Comparison of ENCODE assay signal across 8 mouse cellular contexts in the genomic region with DNA sequence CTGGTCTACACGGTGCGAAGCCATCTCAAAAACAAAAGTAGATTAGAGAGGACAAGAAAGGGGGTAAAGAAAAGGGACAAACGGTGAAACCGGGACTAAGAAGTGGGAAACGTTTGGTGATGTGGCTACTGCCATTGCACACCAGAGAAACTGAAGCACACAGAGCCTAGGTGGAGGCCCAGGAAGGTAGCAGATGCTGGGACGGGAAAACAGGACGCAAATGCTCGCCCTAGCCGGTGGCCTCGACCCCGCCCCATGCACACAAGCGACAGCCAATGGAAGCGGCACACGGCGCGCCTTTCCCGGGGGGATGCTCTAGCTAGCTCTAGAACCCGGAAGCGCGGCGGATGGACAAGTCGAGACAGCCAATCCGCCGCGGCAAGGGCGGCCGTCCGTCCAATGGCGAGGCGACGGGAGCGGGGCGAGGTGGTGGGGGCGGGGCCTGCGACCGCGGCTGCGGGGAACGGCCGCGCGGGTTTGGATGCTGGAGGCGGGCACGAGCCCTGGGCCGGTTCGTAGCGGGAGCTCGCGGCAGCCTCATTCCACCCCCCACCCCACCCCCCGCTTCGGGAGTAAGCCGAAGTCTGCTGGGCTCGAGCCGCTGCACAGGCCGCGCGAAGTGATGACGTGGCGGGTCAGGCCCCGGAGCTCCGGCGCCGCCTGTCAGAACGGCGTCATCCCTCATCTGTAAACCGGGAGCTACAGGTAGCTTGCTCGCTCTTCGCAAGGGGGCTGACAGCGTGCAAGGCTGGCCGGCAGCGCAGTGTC. TPM values are rescaled to one million over a fixed set of nuclear protein-coding genes. Genes with fewer than 3 reads are reported as not detected.
A peak's percentile ranks its signal among the peaks of the same experiment; 100 is the strongest.
DNase-seq lines count a peak whose midpoint lies in the region; ATAC-seq and TF ChIP-seq lines count a peak whose summit lies in the region.

TSS of gene Ficd (plus strand) at position 459 of the 768 bp plus-strand sequence.

- peaks cover 26% of the 10 kb centered on the region for H3K4me1 ChIP-seq in embryonic facial prominence, embryonic 13.5 days
- peaks cover 4% of the 10 kb centered on the region; the same call in 1 of the 2 replicates for H3K4me1 ChIP-seq in kidney, adult 2 months (ENCODE audit: control insufficient read depth, insufficient read depth, low read length)
- peaks cover 19% of the 10 kb centered on the region for H3K4me1 ChIP-seq in limb, embryonic 12.5 days (replicated peaks)
- H3K4me1 ChIP-seq in midbrain, embryonic 15.5 days, result peaks cover 31% of the 10 kb centered on the region
- peaks cover 4% of the 10 kb centered on the region; the same call in 1 of the 2 replicates for H3K4me1 ChIP-seq in spleen, adult 2 months (ENCODE audit: control insufficient read depth, insufficient read depth, insufficient read length)

- WGBS in embryonic facial prominence, embryonic 13.5 days, result under 1% methylated on average over 70 of the region's 71 CpGs
- WGBS in kidney, adult 2 months, result under 1% methylated on average over 71 of the region's 71 CpGs
- 1% methylated on average over 71 of the region's 71 CpGs for WGBS in limb, embryonic 12.5 days
- under 1% methylated on average over 71 of the region's 71 CpGs for WGBS in midbrain, embryonic 15.5 days
- 1% methylated on average over 60 of the region's 71 CpGs for WGBS in spleen, adult 2 months

- peaks cover 29% of the 10 kb centered on the region for H3K36me3 ChIP-seq in embryonic facial prominence, embryonic 13.5 days
- H3K36me3 ChIP-seq in kidney, adult 2 months (ENCODE audit: control insufficient read depth, insufficient read depth, low read length), result no peaks in the 10 kb centered on the region
- peaks cover 34% of the 10 kb centered on the region for H3K36me3 ChIP-seq in limb, embryonic 12.5 days
- peaks cover 19% of the 10 kb centered on the region; the same call in 1 of the 2 replicates for H3K36me3 ChIP-seq in midbrain, embryonic 15.5 days (replicated peaks)
- H3K36me3 ChIP-seq in spleen, adult 2 months (ENCODE audit: control insufficient read depth, insufficient read depth, low read length), result peaks cover 18% of the 10 kb centered on the region

- H3K4me3 ChIP-seq in embryonic facial prominence, embryonic 13.5 days, result peak within 1 kb of the TSS; percentile 67
- H3K4me3 ChIP-seq in kidney, adult 2 months (ENCODE audit: insufficient read depth, low read depth, low read length), result peak within 1 kb of the TSS; percentile 77
- peak within 1 kb of the TSS; percentile 63 for H3K4me3 ChIP-seq in limb, embryonic 12.5 days (replicated peaks)
- peak within 1 kb of the TSS; percentile 55 for H3K4me3 ChIP-seq in midbrain, embryonic 15.5 days
- peak within 1 kb of the TSS; percentile 85 for H3K4me3 ChIP-seq in spleen, adult 2 months (ENCODE audit: extremely low read depth, insufficient read depth, insufficient read length)

- peak within 1 kb of the TSS; percentile 78 for H3K9ac ChIP-seq in embryonic facial prominence, embryonic 13.5 days
- peak within 1 kb of the TSS; percentile 66 for H3K9ac ChIP-seq in limb, embryonic 12.5 days (replicated peaks)
- H3K9ac ChIP-seq in midbrain, embryonic 15.5 days, result peak within 1 kb of the TSS; percentile 65

- TF ChIP-seq CTCF in kidney, adult 2 months (conservative IDR thresholded peaks at IDR 0.05; ENCODE audit: insufficient read depth, insufficient read length, low read depth, low read length), result no peak
- TF ChIP-seq CTCF in spleen, adult 2 months (IDR thresholded peaks at IDR 0.05; ENCODE audit: extremely low read depth, insufficient read depth, insufficient read length, insufficient replicate concordance), result no peak

- ATAC-seq in embryonic facial prominence, embryonic 13.5 days (ENCODE audit: insufficient number of reproducible peaks, insufficient read depth, low FRiP score, low TSS enrichment, low read depth), result peak; percentile 93
- peak; percentile 93 for ATAC-seq in limb, embryonic 12.5 days (ENCODE audit: insufficient number of reproducible peaks, insufficient read depth, low FRiP score, low TSS enrichment, low read depth)
- peak; percentile 94 for ATAC-seq in midbrain, embryonic 15.5 days (replicated peaks)

- TF ChIP-seq POLR2A in kidney, adult 2 months (IDR thresholded peaks at IDR 0.05; ENCODE audit: low read depth, low read length), result peak; percentile 41
- TF ChIP-seq POLR2A in spleen, adult 2 months (IDR thresholded peaks at IDR 0.05; ENCODE audit: low read depth, low read length), result peak; percentile 41; the same call in 1 of the 2 replicates

- DNase-seq in 3134 (ENCODE audit: extremely low read depth, insufficient read length, low spot score), result peak; percentile 95
- peak; percentile 95 to 96 for DNase-seq in adrenal gland, postnatal 36 days
- peak; percentile 92 to 96 for DNase-seq in heart, adult 18-20 months
- peak; percentile 97 for DNase-seq in kidney, adult 2 months
- DNase-seq in spleen, adult 2 months (ENCODE audit: low read depth in 1 of 2, low spot score in 2 of 2), result peak; percentile 88 to 92

- H3K9me3 ChIP-seq in embryonic facial prominence, embryonic 13.5 days, result no peaks in the 10 kb centered on the region
- no peaks in the 10 kb centered on the region for H3K9me3 ChIP-seq in limb, embryonic 12.5 days
- no peaks in the 10 kb centered on the region for H3K9me3 ChIP-seq in midbrain, embryonic 15.5 days

- peak within 1 kb of the TSS; percentile 90 for H3K27ac ChIP-seq in embryonic facial prominence, embryonic 13.5 days
- H3K27ac ChIP-seq in kidney, adult 2 months (ENCODE audit: insufficient read depth, low read depth, low read length), result peak within 1 kb of the TSS; percentile 42
- H3K27ac ChIP-seq in limb, embryonic 12.5 days, result peak within 1 kb of the TSS; percentile 95
- peak within 1 kb of the TSS; percentile 95 for H3K27ac ChIP-seq in midbrain, embryonic 15.5 days
- H3K27ac ChIP-seq in spleen, adult 2 months (ENCODE audit: insufficient read depth, low read length), result peak within 1 kb of the TSS; percentile 86

- no peaks in the 10 kb centered on the region for H3K27me3 ChIP-seq in embryonic facial prominence, embryonic 13.5 days
- no peaks in the 10 kb centered on the region for H3K27me3 ChIP-seq in kidney, adult 2 months (replicated peaks; ENCODE audit: control insufficient read depth, insufficient read depth, low read length)
- H3K27me3 ChIP-seq in limb, embryonic 12.5 days, result no peaks in the 10 kb centered on the region
- H3K27me3 ChIP-seq in midbrain, embryonic 15.5 days (replicated peaks), result no peaks in the 10 kb centered on the region
- no peaks in the 10 kb centered on the region for H3K27me3 ChIP-seq in spleen, adult 2 months (ENCODE audit: control insufficient read depth, insufficient read depth, low read length)

- H3K4me2 ChIP-seq in embryonic facial prominence, embryonic 13.5 days, result peak within 1 kb of the TSS; percentile 88
- H3K4me2 ChIP-seq in limb, embryonic 12.5 days, result peak within 1 kb of the TSS; percentile 90
- peak within 1 kb of the TSS; percentile 90 for H3K4me2 ChIP-seq in midbrain, embryonic 15.5 days

RNA-seq across cellular contexts. Expression of gene Ficd, which starts in this region (rescaled TPM):
- 10 to 100 TPM; 12.7 to 15.2 TPM for total RNA-seq in adrenal gland, postnatal 36 days (2021)
- polyA plus RNA-seq in embryonic facial prominence, embryonic 13.5 days (2015; fragmentation: Nextera tagmentation; extraction: Ambion mirVana), result 6.2 and 6.6 TPM in 2 replicates
- 1 to 10 TPM; 8.6 to 8.7 TPM for total RNA-seq in heart, adult 18-20 months (2021)
- 6.7 and 7.1 TPM in 2 replicates for polyA plus RNA-seq in kidney, adult 2 months (2012; rRNA removed)
- polyA plus RNA-seq in limb, embryonic 12.5 days (2016; fragmentation: Nextera tagmentation; extraction: Ambion mirVana), result 3.8 and 5.0 TPM in 2 replicates
- polyA plus RNA-seq in midbrain, embryonic 15.5 days (2015; fragmentation: Nextera tagmentation; extraction: Ambion mirVana), result 10.4 and 10.7 TPM in 2 replicates
- 5.0 and 6.4 TPM in 2 replicates for polyA plus RNA-seq in spleen, adult 2 months (2012; rRNA removed)

Comparison
In these comparisons a context has a peak if more than half of its experiments do, and no peak if none do; other contexts are left out.
1. Peak in every context shown above with its lines: DNase-seq, ATAC-seq, H3K4me3 ChIP-seq and H3K27ac ChIP-seq.
2. H3K27ac ChIP-seq: peak in every context shown above with its lines; median percentile 95 in limb, embryonic 12.5 days; 95 in midbrain, embryonic 15.5 days; 90 in embryonic facial prominence, embryonic 13.5 days; 86 in spleen, adult 2 months; 42 in kidney, adult 2 months.